Mouse (Mus musculus) left cerebral cortex, adult 8-10 months (tissue): ENCODE measurements around the gene Aig1. TPM values are rescaled to one million over a fixed set of nuclear protein-coding genes. Genes with fewer than 3 reads are reported as not detected.

Experiments used
- DNase-seq, 2 experiments: peaks; one replicate each; pipeline ENCODE4 v3.0.0; 2022; ENCODE audit warnings: low spot score in 2 of 2
- total RNA-seq, 4 experiments: library from RNA; stranded (reverse); gene quantifications; 2 replicates each; pipeline ENCODE4 v1.2.4; 2022

Gene Aig1
- total RNA-seq, 4 experiments from 2014 or later, result 63.3 to 70.3 (median 66.1) TPM

GRCm38 (mm10) chr10:13850071-13850470, 18.7 kb downstream of the Aig1 start:
- DNase-seq, result no peak

- DNase-seq, result no peak
These were observed 19.6 kb downstream of the Aig1 start for GRCm38 (mm10) chr10:13849205-13849604.

GRCm38 (mm10) chr10:13844864-13845263, 23.9 kb downstream of the Aig1 start:
- DNase-seq, result peak in 1 of 2 experiments; percentile 82

- no peak for DNase-seq
These were observed 25.0 kb downstream of the Aig1 start for GRCm38 (mm10) chr10:13843746-13844145.

- DNase-seq, result no peak
These were observed 25.9 kb downstream of the Aig1 start for GRCm38 (mm10) chr10:13842855-13843254.

GRCm38 (mm10) chr10:13838511-13839126, 30.2 kb downstream of the Aig1 start:
- no peak for DNase-seq

- DNase-seq, result no peak
These were observed 30.9 kb downstream of the Aig1 start for GRCm38 (mm10) chr10:13837709-13838456.

GRCm38 (mm10) chr10:13836956-13837355, 31.8 kb downstream of the Aig1 start:
- DNase-seq, result no peak

GRCm38 (mm10) chr10:13835737-13836475, 32.9 kb downstream of the Aig1 start:
- no peak for DNase-seq

GRCm38 (mm10) chr10:13834056-13834455, 34.7 kb downstream of the Aig1 start:
- no peak for DNase-seq

- no peak for DNase-seq
These were observed 35.7 kb downstream of the Aig1 start for GRCm38 (mm10) chr10:13833066-13833566.

GRCm38 (mm10) chr10:13832546-13833033, 36.2 kb downstream of the Aig1 start:
- DNase-seq, result no peak

GRCm38 (mm10) chr10:13827150-13827549, 41.6 kb downstream of the Aig1 start:
- no peak for DNase-seq

GRCm38 (mm10) chr10:13813591-13813990, 55.2 kb downstream of the Aig1 start:
- no peak for DNase-seq

GRCm38 (mm10) chr10:13808291-13808690, 60.5 kb downstream of the Aig1 start:
- no peak for DNase-seq

GRCm38 (mm10) chr10:13806806-13807205, 62.0 kb downstream of the Aig1 start:
- DNase-seq, result no peak

- no peak for DNase-seq
These were observed 67.5 kb downstream of the Aig1 start for GRCm38 (mm10) chr10:13801296-13801695.

- DNase-seq, result no peak
These were observed 75.3 kb downstream of the Aig1 start for GRCm38 (mm10) chr10:13793458-13793857.

- DNase-seq, result no peak
These were observed 76.0 kb downstream of the Aig1 start for GRCm38 (mm10) chr10:13792788-13793187.

GRCm38 (mm10) chr10:13789604-13790003, 79.2 kb downstream of the Aig1 start:
- DNase-seq, result no peak

- DNase-seq, result no peak
These were observed 80.7 kb downstream of the Aig1 start for GRCm38 (mm10) chr10:13788057-13788456.

GRCm38 (mm10) chr10:13782774-13783173, 86.0 kb downstream of the Aig1 start:
- DNase-seq, result peak in 1 of 2 experiments; percentile 46
